Mouse (Mus musculus): ENCODE results near the gene Nos2.
"Not testable (repeated sequence)": the region's sequence is repeated elsewhere in the genome, so short reads cannot be mapped to it uniquely, and the experiment has no call there.

Nos2 gene

GRCm38 (mm10) chr11:78989206-78989605 lies 68.6 kb downstream of the Nos2 start:
- DNase-seq (ENCODE audit: low spot score in 2 of 2) = not testable (repeated sequence)

DNA sequence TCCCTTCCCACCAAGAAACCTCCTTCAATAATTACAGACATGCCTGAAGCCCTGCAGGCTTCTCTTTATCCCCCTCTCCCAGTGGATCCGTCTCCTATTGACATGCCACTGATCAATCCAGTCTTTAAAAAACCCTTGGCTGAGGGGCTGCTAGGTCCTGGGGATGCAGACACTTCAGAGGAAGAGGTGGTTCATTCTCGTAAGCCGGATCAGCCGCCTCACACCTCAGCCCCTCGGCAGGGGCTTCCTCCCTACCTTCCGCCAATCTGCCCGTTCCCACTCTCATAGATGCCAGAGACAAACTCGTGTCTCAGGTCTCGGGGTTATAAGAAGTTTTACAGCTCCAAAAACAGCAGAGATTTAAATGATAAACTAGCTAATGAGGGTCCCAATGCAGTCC lies 69.5 kb downstream of the Nos2 start:
- DNase-seq (ENCODE audit: low spot score in 2 of 2) = no peak

DNA sequence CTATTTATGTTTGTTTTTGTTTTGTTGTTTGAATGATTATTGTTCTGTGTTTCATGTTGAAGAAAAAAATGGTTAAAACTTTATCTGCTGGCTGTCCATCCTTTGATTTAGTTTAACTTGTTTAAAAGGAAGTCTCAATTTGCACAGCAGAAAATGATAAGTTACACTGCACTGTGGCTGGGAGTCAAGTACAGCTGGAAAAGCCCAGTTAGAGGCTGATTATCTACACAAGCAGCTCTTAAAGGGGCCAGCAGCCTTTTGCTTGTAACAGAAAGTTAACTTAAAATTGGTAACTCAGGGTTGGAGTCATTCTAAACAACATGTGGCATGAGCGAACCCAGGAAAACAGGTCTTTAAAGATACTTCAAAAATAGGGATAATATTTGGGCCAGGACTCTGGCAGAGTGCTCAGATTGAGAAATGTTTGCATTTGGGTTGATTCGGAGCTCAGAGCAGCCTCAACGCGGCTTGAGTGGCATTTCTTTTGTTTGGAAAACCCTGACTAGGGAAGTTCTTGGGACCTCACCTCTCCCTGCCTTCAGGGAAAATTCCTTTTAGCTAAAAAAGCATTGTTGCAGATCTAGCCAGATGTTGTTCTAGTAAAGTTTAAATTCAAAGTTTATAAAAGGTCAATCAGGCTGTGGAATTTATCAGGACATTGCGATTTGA lies 70.4 kb downstream of the Nos2 start:
- not testable (repeated sequence) for DNase-seq (ENCODE audit: low spot score in 2 of 2)

- DNase-seq (ENCODE audit: low spot score in 2 of 2) = no peak
These were observed 78.5 kb downstream of the Nos2 start for GRCm38 (mm10) chr11:78999118-78999517.

DNA sequence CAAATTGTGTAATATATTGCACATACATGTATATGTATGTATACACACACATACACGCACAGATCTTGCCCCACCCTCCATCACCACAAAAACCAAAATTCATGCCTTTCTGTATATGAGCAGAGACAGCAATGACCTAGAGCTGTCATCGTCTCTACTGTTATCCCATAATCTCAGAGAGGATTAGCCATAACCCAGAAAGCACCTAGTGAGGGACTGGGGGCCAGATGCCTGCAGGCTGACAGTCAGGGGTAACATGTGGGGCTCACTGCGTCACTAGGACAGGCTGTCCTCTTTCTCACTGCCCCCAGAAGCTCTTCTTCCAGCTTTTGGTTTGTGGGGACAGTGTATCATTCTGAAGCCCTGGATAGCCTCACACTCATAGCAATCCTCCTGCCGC lies 81.3 kb downstream of the Nos2 start:
- DNase-seq (ENCODE audit: low spot score in 2 of 2) = no peak

DNA sequence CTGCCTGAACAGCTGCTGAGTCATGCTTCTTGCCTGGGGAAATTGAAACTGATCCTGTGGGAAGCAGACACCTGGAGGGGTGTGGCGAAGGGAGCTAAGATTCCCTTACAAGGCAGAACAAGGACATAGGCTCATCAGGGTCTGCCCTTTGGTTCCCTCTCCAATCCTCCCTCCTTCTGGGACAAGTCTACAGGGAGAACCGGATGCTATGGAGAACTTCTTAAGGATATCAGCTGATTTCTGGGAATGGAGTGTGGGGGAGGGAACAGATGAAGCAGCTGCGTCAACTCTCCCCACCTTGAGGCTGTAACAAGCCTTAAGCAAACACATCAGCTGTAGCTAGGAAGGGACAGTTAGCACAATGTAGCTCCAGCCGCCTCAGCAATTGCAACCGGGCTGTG lies 82.0 kb downstream of the Nos2 start:
- DNase-seq (ENCODE audit: low spot score in 2 of 2) = no peak

- no peak for DNase-seq (ENCODE audit: low spot score in 2 of 2)
These were observed 82.6 kb downstream of the Nos2 start for GRCm38 (mm10) chr11:79003053-79003768.

DNA sequence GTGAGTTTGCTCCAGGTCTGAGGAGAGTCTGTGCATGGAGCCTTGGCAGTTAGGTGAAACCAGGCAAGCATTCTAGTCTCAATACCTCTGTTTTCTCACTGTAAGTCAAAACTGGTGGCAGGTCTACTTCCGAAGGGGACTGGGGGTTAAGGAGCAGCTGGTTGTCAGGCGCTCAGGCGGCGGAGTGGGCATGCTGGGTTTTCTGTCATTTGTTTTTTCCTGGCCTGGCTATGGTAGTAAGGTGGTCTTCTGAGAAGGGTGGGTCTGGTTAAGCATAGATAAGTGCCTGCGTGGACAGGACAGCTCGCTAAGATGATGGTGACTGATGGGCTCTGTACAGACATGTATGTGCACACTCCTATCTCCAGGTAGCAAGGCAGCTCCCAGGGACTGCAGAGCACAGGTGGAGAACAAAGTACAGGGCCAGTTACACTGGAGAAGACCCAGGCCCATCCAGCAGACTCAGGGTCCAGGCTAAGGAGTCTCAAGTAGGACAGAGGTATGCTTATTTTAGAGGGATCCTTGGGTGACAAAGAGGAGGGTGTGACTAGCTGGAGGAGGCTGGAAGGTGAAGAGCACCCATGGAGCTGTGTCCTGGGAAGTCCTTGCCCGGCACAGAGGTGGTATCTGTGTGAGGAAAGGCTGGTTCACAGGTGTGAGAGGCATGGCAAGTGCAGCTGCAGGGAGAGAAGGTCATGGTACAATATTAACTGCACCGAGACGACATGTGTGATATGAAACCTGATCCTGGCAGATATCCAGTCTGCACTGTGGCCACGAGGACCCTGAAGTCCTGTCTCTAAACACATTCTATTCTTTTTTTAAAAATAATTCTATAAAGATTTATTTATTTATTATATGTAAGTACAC lies 83.4 kb downstream of the Nos2 start:
- DNase-seq (ENCODE audit: low spot score in 2 of 2) = no peak

- DNase-seq (ENCODE audit: low spot score in 2 of 2) = no peak
These were observed 85.2 kb downstream of the Nos2 start for GRCm38 (mm10) chr11:79005578-79006394.

GRCm38 (mm10) chr11:79006417-79006816 lies 85.8 kb downstream of the Nos2 start:
- DNase-seq (ENCODE audit: low spot score in 2 of 2) = no peak

- not testable (repeated sequence) for DNase-seq (ENCODE audit: low spot score in 2 of 2)
These were observed 86.8 kb downstream of the Nos2 start for GRCm38 (mm10) chr11:79007356-79007755.

DNA sequence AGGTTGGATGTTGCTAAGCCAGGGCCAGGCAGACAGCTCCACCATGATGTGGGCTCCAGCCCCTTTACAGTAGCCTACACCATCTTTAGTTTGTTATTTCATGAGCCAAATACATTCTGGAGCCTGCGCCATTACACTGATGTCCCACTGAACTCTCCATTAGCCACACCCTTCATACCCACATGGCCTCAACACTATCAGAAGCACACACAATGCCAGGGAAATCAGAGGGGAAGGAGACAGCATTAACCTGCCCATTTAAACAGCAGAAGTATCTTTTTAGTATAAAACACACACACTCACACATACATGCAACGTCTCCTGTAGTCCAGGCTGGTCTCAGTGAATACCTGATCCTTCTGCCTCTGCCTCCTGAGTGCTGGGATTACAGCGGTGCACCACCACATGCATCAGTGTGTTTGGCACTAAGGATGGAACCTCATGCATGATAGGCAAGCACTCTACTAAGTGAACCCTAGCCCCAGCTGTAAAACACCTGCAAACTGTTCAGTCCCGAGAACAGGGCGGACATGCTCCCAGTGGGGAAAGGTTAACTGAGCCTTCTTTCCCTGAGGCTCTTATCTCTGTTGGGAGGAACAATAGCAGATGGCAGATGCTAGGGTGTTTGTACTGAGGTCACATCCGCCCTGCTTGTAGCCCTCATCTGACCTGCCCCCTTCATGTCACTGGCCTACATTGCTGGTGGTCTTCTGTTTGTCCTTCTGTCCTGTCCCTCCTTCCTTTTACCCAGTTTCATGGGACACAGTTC lies 87.6 kb downstream of the Nos2 start:
- no peak for DNase-seq (ENCODE audit: low spot score in 2 of 2)

GRCm38 (mm10) chr11:79008891-79009290 lies 88.3 kb downstream of the Nos2 start:
- DNase-seq (ENCODE audit: low spot score in 2 of 2) = no peak

All from right cerebral cortex, postnatal 36 days (tissue).